Mouse (Mus musculus) MEL (cell line): ENCODE data around the gene Clec2e.

ENCODE experiments used
- BHLHE40 ChIP-seq: IDR thresholded peaks from 2 replicates; pipeline ENCODE4 v1.6.1; 2012; ENCODE audit warnings: low read depth, mild to moderate bottlenecking, inconsistent platforms, low read length, improper control_type of control experiment, borderline replicate concordance
- CTCF ChIP-seq, 3 experiments: IDR thresholded peaks in 2 of 3; conservative IDR thresholded peaks in 1 of 3; 2 replicates each; pipeline ENCODE4 v1.5.1; 2011 to 2012; ENCODE audit warnings: low read length in 3 of 3, low read depth in 2 of 3, mild to moderate bottlenecking in 2 of 3, improper control_type of control experiment in 1 of 3, inconsistent platforms in 1 of 3, mixed read lengths in 1 of 3, moderate library complexity in 1 of 3; ENCODE audit not compliant: control insufficient read depth in 1 of 3, insufficient read depth in 1 of 3, poor library complexity in 1 of 3, severe bottlenecking in 1 of 3
- ELF1 ChIP-seq: IDR thresholded peaks from 2 replicates; pipeline ENCODE4 v1.6.1; 2014; ENCODE audit warnings: low read depth, mild to moderate bottlenecking, inconsistent platforms, low read length, improper control_type of control experiment, moderate library complexity
- EP300 ChIP-seq, 2 experiments: IDR thresholded peaks; 2 replicates each; pipeline ENCODE4 v1.6.1; 2011; ENCODE audit warnings: improper control_type of control experiment in 2 of 2, low read length in 2 of 2, low read depth in 1 of 2, mild to moderate bottlenecking in 1 of 2
- NRF1 ChIP-seq: IDR thresholded peaks from 2 replicates; pipeline ENCODE4 v1.6.1; 2014; ENCODE audit warnings: low read depth, mild to moderate bottlenecking, inconsistent platforms, low read length, improper control_type of control experiment, moderate library complexity; ENCODE audit not compliant: poor library complexity, insufficient read depth, severe bottlenecking
- POLR2A ChIP-seq, 2 experiments: IDR thresholded peaks; 2 replicates each; pipeline ENCODE4 v1.6.1; 2011 to 2012; ENCODE audit warnings: low read length in 2 of 2, mild to moderate bottlenecking in 2 of 2, control low read depth in 1 of 2, improper control_type of control experiment in 1 of 2, low read depth in 1 of 2, moderate library complexity in 1 of 2; ENCODE audit not compliant: control insufficient read depth in 1 of 2, insufficient read depth in 1 of 2, poor library complexity in 1 of 2
- RAD21 ChIP-seq: IDR thresholded peaks from 2 replicates; pipeline ENCODE4 v1.6.1; 2011; ENCODE audit warnings: mild to moderate bottlenecking, low read depth, low read length, improper control_type of control experiment
- RCOR1 ChIP-seq: IDR thresholded peaks from 2 replicates; pipeline ENCODE4 v1.6.1; 2012; ENCODE audit warnings: low read depth, mild to moderate bottlenecking, inconsistent platforms, low read length, improper control_type of control experiment
- TAL1 ChIP-seq: IDR thresholded peaks from 2 replicates; pipeline ENCODE4 v1.6.1; 2012; ENCODE audit warnings: mild to moderate bottlenecking, inconsistent platforms, low read length, moderate library complexity, mixed read lengths
- UBTF ChIP-seq: IDR thresholded peaks from 2 replicates; pipeline ENCODE4 v1.6.1; 2012; ENCODE audit warnings: low read depth, mild to moderate bottlenecking, inconsistent platforms, low read length, improper control_type of control experiment, moderate library complexity, borderline replicate concordance; ENCODE audit not compliant: insufficient read depth
- USF1 ChIP-seq: IDR thresholded peaks from 2 replicates; pipeline ENCODE4 v1.6.1; 2014; ENCODE audit warnings: low read depth, mild to moderate bottlenecking, inconsistent platforms, low read length, improper control_type of control experiment, moderate library complexity
- USF2 ChIP-seq, 2 experiments: IDR thresholded peaks; 2 replicates each; pipeline ENCODE4 v1.6.1; 2011 to 2012; ENCODE audit warnings: improper control_type of control experiment in 2 of 2, low read length in 2 of 2, borderline replicate concordance in 1 of 2, inconsistent platforms in 1 of 2, low read depth in 1 of 2, mild to moderate bottlenecking in 1 of 2; ENCODE audit not compliant: insufficient read depth in 1 of 2
- ZMIZ1 ChIP-seq: IDR thresholded peaks from 2 replicates; pipeline ENCODE4 v1.6.1; 2012; ENCODE audit warnings: low read depth, mild to moderate bottlenecking, inconsistent platforms, low read length, improper control_type of control experiment, moderate library complexity

DNA sequence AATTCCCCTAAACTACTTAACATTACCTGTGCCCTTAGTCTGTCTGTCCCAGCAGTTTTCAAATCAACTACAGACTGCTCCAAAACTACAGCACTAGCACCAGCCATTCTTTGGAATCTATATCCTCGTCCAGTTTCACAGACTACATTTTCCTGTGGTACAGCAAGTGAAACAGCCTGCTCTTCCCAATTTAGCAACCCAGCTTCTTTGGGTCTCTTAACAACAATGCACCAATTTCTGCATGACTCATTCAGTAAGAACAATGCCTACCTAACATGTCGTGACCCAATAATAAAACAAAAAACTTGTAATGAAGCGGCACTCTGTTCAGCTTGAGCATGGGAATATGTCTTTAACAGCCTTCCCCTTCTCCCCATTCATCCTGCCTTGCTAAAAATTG lies 35.3 kb downstream of the Clec2e start:
- no peak for TF ChIP-seq POLR2A (IDR thresholded peaks at IDR 0.05; ENCODE audit: control insufficient read depth in 1 of 2, insufficient read depth in 1 of 2, low read depth in 1 of 2, low read length in 2 of 2, poor library complexity in 1 of 2)
- TF ChIP-seq CTCF (IDR thresholded peaks at IDR 0.05 in 2 of 3, conservative IDR thresholded peaks at IDR 0.05 in 1 of 3; ENCODE audit: control insufficient read depth in 1 of 3, insufficient read depth in 1 of 3, low read depth in 2 of 3, low read length in 3 of 3, poor library complexity in 1 of 3, severe bottlenecking in 1 of 3), result no peak
- TF ChIP-seq BHLHE40, result no peak
- no peak for TF ChIP-seq EP300 (IDR thresholded peaks at IDR 0.05; ENCODE audit: low read depth in 1 of 2, low read length in 2 of 2)
- TF ChIP-seq RAD21, result no peak
- no peak for TF ChIP-seq NRF1
- no peak for TF ChIP-seq UBTF
- TF ChIP-seq USF1, result no peak
- TF ChIP-seq RCOR1, result no peak
- no peak for TF ChIP-seq ZMIZ1
- no peak for TF ChIP-seq ELF1
- TF ChIP-seq USF2 (IDR thresholded peaks at IDR 0.05; ENCODE audit: borderline replicate concordance in 1 of 2, insufficient read depth in 1 of 2, low read depth in 1 of 2, low read length in 2 of 2), result no peak
- no peak for TF ChIP-seq TAL1
